Mouse (Mus musculus) T-cell, adult 66 days (primary cell): Measurements from ENCODE around the gene Cd55b. TPM values are rescaled to one million over a fixed set of nuclear protein-coding genes. Genes with fewer than 3 reads are reported as not detected.

Experiments used
- total RNA-seq, 2 experiments: library from RNA; stranded (reverse); gene quantifications; 3 replicates in 1 of 2; 4 replicates in 1 of 2; pipeline ENCODE4 v1.2.4; 2023

Gene Cd55b
- 1 to 10 TPM; 1.4 to 3.3 TPM for total RNA-seq

GRCm38 (mm10) chr1:130422664-130423111, at the start of gene Cd55b:
Cd55b (minus strand) TSS chr1:130423009.

GRCm38 (mm10) chr1:130462084-130462861, 39.5 kb upstream of the Cd55b start, which contains the start of gene Cd55:
Cd55 (minus strand) TSS chr1:130462744.

Other genes with a start within 250 kb of the Cd55b start
- 100 to 1,000 TPM; 140 to 151 TPM for gene Cd55, start 39.7 kb upstream of the Cd55b start, total RNA-seq
- gene Zp3r, start 206.6 kb upstream of the Cd55b start, total RNA-seq, result not detected
- not detected for gene C4bp, start 238.6 kb upstream of the Cd55b start, total RNA-seq